Mouse (Mus musculus): ENCODE results near the gene Ifrd1. TPM values are rescaled to one million over a fixed set of nuclear protein-coding genes. Genes with fewer than 3 reads are reported as not detected.

Gene Ifrd1
- polyA plus RNA-seq, 1 experiment from 2014 or later = 164 TPM

- Histone ChIP-seq H3K4me3 (replicated peaks) (no peak overlapping the region), H3K9ac (replicated peaks) (no peak overlapping the region), H3K27me3 (no peaks in the 10 kb centered on the region), H3K27ac (no peak overlapping the region), H3K9me3 (no peaks in the 10 kb centered on the region), H3K4me1 (replicated peaks) (peaks cover 8% of the 10 kb centered on the region), H3K4me2 (replicated peaks) (no peak overlapping the region), H3K36me3 (peaks cover 63% of the 10 kb centered on the region)
- no peak for ATAC-seq
- 95% methylated on average over 15 of the region's 15 CpGs for WGBS
Measured at GRCm38 (mm10) chr12:40214888-40215876, 33.1 kb downstream of the Ifrd1 start.

- no peaks in the 10 kb centered on the region for H3K4me1 ChIP-seq (replicated peaks)
- no peak overlapping the region for H3K4me3 ChIP-seq (replicated peaks)
- peaks cover 78% of the 10 kb centered on the region for H3K36me3 ChIP-seq
- 89% methylated on average over 3 of the region's 3 CpGs for WGBS
- no peaks in the 10 kb centered on the region for H3K9me3 ChIP-seq
- ATAC-seq = no peak
- H3K9ac ChIP-seq (replicated peaks) = no peak overlapping the region
- no peak overlapping the region for H3K4me2 ChIP-seq (replicated peaks)
- H3K27ac ChIP-seq = no peak overlapping the region
- no peaks in the 10 kb centered on the region for H3K27me3 ChIP-seq
Measured at GRCm38 (mm10) chr12:40209049-40209448, 39.3 kb downstream of the Ifrd1 start.

GRCm38 (mm10) chr12:40207909-40208308 lies 40.4 kb downstream of the Ifrd1 start:
- Histone ChIP-seq H3K4me3 (replicated peaks) (no peak overlapping the region), H3K4me1 (replicated peaks) (no peaks in the 10 kb centered on the region), H3K9me3 (no peaks in the 10 kb centered on the region), H3K4me2 (replicated peaks) (no peak overlapping the region), H3K36me3 (peaks cover 73% of the 10 kb centered on the region), H3K9ac (replicated peaks) (no peak overlapping the region), H3K27ac (no peak overlapping the region), H3K27me3 (no peaks in the 10 kb centered on the region)
- WGBS = 93% methylated on average over 4 of the region's 4 CpGs
- no peak for ATAC-seq

- Histone ChIP-seq H3K4me3 (replicated peaks) (no peak overlapping the region), H3K27me3 (no peaks in the 10 kb centered on the region), H3K4me2 (replicated peaks) (no peak overlapping the region), H3K9ac (replicated peaks) (no peak overlapping the region), H3K4me1 (replicated peaks) (no peaks in the 10 kb centered on the region), H3K9me3 (no peaks in the 10 kb centered on the region), H3K36me3 (peaks cover 52% of the 10 kb centered on the region), H3K27ac (no peak overlapping the region; the same call in 1 of the 2 replicates)
- WGBS = 92% methylated on average over 7 of the region's 7 CpGs
- ATAC-seq = no peak
Measured at GRCm38 (mm10) chr12:40202161-40203035, 45.9 kb downstream of the Ifrd1 start.

GRCm38 (mm10) chr12:40200484-40201235 lies 47.6 kb downstream of the Ifrd1 start:
- Histone ChIP-seq H3K9ac (replicated peaks) (no peak overlapping the region), H3K4me2 (replicated peaks) (no peak overlapping the region), H3K27me3 (no peaks in the 10 kb centered on the region), H3K27ac (no peak overlapping the region), H3K36me3 (peaks cover 38% of the 10 kb centered on the region), H3K4me3 (replicated peaks) (no peak overlapping the region), H3K9me3 (no peaks in the 10 kb centered on the region), H3K4me1 (replicated peaks) (no peaks in the 10 kb centered on the region)
- no peak for ATAC-seq
- 93% methylated on average over 6 of the region's 6 CpGs for WGBS

GRCm38 (mm10) chr12:40199795-40200402 lies 48.4 kb downstream of the Ifrd1 start:
- H3K4me1 ChIP-seq (replicated peaks) = no peaks in the 10 kb centered on the region
- 54% methylated on average over 7 of the region's 7 CpGs for WGBS
- H3K4me2 ChIP-seq (replicated peaks) = no peak overlapping the region
- H3K9me3 ChIP-seq = no peaks in the 10 kb centered on the region
- H3K36me3 ChIP-seq = peaks cover 30% of the 10 kb centered on the region
- H3K27me3 ChIP-seq = no peaks in the 10 kb centered on the region
- H3K9ac ChIP-seq (replicated peaks) = no peak overlapping the region
- peak; percentile 27; the same call in 1 of the 2 replicates for ATAC-seq
- H3K4me3 ChIP-seq (replicated peaks) = no peak overlapping the region
- H3K27ac ChIP-seq = no peak overlapping the region

- WGBS = 88% methylated on average over 8 of the region's 8 CpGs
- H3K27ac ChIP-seq = no peak within 1 kb of the TSS
- no peak within 1 kb of the TSS for H3K9ac ChIP-seq (replicated peaks)
- peaks cover 24% of the 10 kb centered on the region for H3K36me3 ChIP-seq
- no peaks in the 10 kb centered on the region for H3K27me3 ChIP-seq
- H3K4me1 ChIP-seq (replicated peaks) = no peaks in the 10 kb centered on the region
- no peak within 1 kb of the TSS for H3K4me3 ChIP-seq (replicated peaks)
- no peak within 1 kb of the TSS for H3K4me2 ChIP-seq (replicated peaks)
- no peak for ATAC-seq
- H3K9me3 ChIP-seq = no peaks in the 10 kb centered on the region
Measured at GRCm38 (mm10) chr12:40199302-40199701, 49.0 kb downstream of the Ifrd1 start, which contains the start of gene Lsmem1. Lsmem1 (minus strand) TSS chr12:40199490.

- Histone ChIP-seq H3K4me2 (replicated peaks) (no peak overlapping the region), H3K9ac (replicated peaks) (no peak overlapping the region), H3K27ac (no peak overlapping the region), H3K27me3 (no peaks in the 10 kb centered on the region), H3K9me3 (no peaks in the 10 kb centered on the region), H3K4me1 (replicated peaks) (no peaks in the 10 kb centered on the region), H3K36me3 (peaks cover 15% of the 10 kb centered on the region), H3K4me3 (replicated peaks) (no peak overlapping the region)
- WGBS = 86% methylated on average over 9 of the region's 9 CpGs
- ATAC-seq = no peak
Measured at GRCm38 (mm10) chr12:40198427-40198826, 49.9 kb downstream of the Ifrd1 start.

- no peak overlapping the region for H3K27ac ChIP-seq
- H3K9ac ChIP-seq (replicated peaks) = no peak overlapping the region
- H3K36me3 ChIP-seq = peaks cover 15% of the 10 kb centered on the region
- no peaks in the 10 kb centered on the region for H3K27me3 ChIP-seq
- no peak for ATAC-seq
- H3K9me3 ChIP-seq = no peaks in the 10 kb centered on the region
- no peak overlapping the region for H3K4me2 ChIP-seq (replicated peaks)
- no peak overlapping the region for H3K4me3 ChIP-seq (replicated peaks)
- 93% methylated on average over 5 of the region's 5 CpGs for WGBS
- no peaks in the 10 kb centered on the region for H3K4me1 ChIP-seq (replicated peaks)
Measured at GRCm38 (mm10) chr12:40198019-40198418, 50.3 kb downstream of the Ifrd1 start.

- no peaks in the 10 kb centered on the region for H3K4me1 ChIP-seq (replicated peaks)
- peaks cover 11% of the 10 kb centered on the region for H3K36me3 ChIP-seq
- no peaks in the 10 kb centered on the region for H3K9me3 ChIP-seq
- no peaks in the 10 kb centered on the region for H3K27me3 ChIP-seq
- H3K4me2 ChIP-seq (replicated peaks) = no peak overlapping the region
- H3K4me3 ChIP-seq (replicated peaks) = no peak overlapping the region
- H3K27ac ChIP-seq = no peak overlapping the region
- no peak overlapping the region for H3K9ac ChIP-seq (replicated peaks)
- ATAC-seq = no peak
Measured at GRCm38 (mm10) chr12:40197511-40197910, 50.8 kb downstream of the Ifrd1 start.

- Histone ChIP-seq H3K27me3 (no peaks in the 10 kb centered on the region), H3K36me3 (no peaks in the 10 kb centered on the region), H3K4me2 (replicated peaks) (no peak overlapping the region), H3K9me3 (peaks cover 2% of the 10 kb centered on the region; the same call in 1 of the 2 replicates), H3K9ac (replicated peaks) (no peak overlapping the region), H3K4me1 (replicated peaks) (no peaks in the 10 kb centered on the region), H3K4me3 (replicated peaks) (no peak overlapping the region), H3K27ac (no peak overlapping the region)
- no peak for ATAC-seq
- WGBS = 91% methylated on average over 3 of the region's 3 CpGs
Measured at GRCm38 (mm10) chr12:40185474-40185873, 62.8 kb downstream of the Ifrd1 start.

Data from midbrain, embryonic 13.5 days (tissue).